Mouse (Mus musculus) liver, adult 2 months (tissue): ENCODE data around the gene Lyrm7. TPM values are rescaled to one million over a fixed set of nuclear protein-coding genes. Genes with fewer than 3 reads are reported as not detected.

Experiments used
- DNase-seq: peaks from one replicate; pipeline ENCODE4 v3.0.0-alpha.2; 2011; ENCODE audit warnings: low read depth, low spot score; ENCODE audit errors: extremely low read depth
- H3K27ac ChIP-seq: fragments of 200-500 bp; replicated peaks from 2 replicates; pipeline ENCODE4 v1.5.1; 2012; ENCODE audit warnings: low read depth, mild to moderate bottlenecking, control low read depth, inconsistent platforms, low read length; ENCODE audit not compliant: insufficient read depth
- H3K27me3 ChIP-seq: fragments of 200-500 bp; 2 replicates; pipeline ENCODE4 v1.6.1; 2012; ENCODE audit warnings: mild to moderate bottlenecking, moderate library complexity, low read length, inconsistent platforms; ENCODE audit not compliant: control insufficient read depth, insufficient read depth
- H3K36me3 ChIP-seq: fragments of 200-500 bp; 2 replicates; pipeline ENCODE4 v1.6.1; 2012; ENCODE audit warnings: low read length, inconsistent platforms; ENCODE audit not compliant: control insufficient read depth, insufficient read depth
- H3K4me1 ChIP-seq: fragments of 200-500 bp; 2 replicates; pipeline ENCODE4 v1.6.1; 2011; ENCODE audit warnings: low read length; ENCODE audit not compliant: control insufficient read depth, insufficient read depth
- H3K4me3 ChIP-seq: fragments of 200-500 bp; 2 replicates; pipeline ENCODE4 v1.5.1; 2011; ENCODE audit warnings: low read depth, mild to moderate bottlenecking, control low read depth, low read length, moderate library complexity; ENCODE audit not compliant: insufficient read depth
- H3K79me2 ChIP-seq: fragments of 200-500 bp; 2 replicates; pipeline ENCODE4 v1.6.1; 2012; ENCODE audit warnings: inconsistent platforms, mild to moderate bottlenecking, low read length, moderate library complexity; ENCODE audit not compliant: control insufficient read depth, insufficient read depth
- H3K9ac ChIP-seq: fragments of 200-500 bp; 2 replicates; pipeline ENCODE4 v1.6.1; 2012; ENCODE audit warnings: low read depth, mild to moderate bottlenecking, control low read depth, inconsistent platforms, low read length
- CTCF ChIP-seq: fragments of 200-500 bp; IDR thresholded peaks from 2 replicates; pipeline ENCODE4 v1.5.1; 2011; ENCODE audit warnings: low read depth, low read length, control low read depth
- POLR2A ChIP-seq: fragments of 200-500 bp; IDR thresholded peaks from 2 replicates; pipeline ENCODE4 v1.6.1; 2011; ENCODE audit warnings: low read length, control low read depth; ENCODE audit not compliant: insufficient read depth; ENCODE audit errors: extremely low read depth
- WGBS: fragments of 180-500 bp; shearing (Covaris S2); methylation state at CpG from one replicate; pipeline ENCODE4 v1.1.7; 2018; 5-methylcytosine and 5-hydroxymethylcytosine counted together
- polyA plus RNA-seq: library from polyadenylated mRNA; depleted of rRNA; stranded (reverse); fragments of >200 nt; gene quantifications from 2 replicates; pipeline ENCODE4 v1.2.3, GENCODE M21; 2012
- total RNA-seq: library from RNA; depleted of rRNA; stranded (reverse); fragments of >200 nt; gene quantifications from 2 replicates; pipeline ENCODE4 v1.2.3, GENCODE M21; 2014

Lyrm7 gene
- total and polyA plus RNA-seq, 2 experiments = 1.2 to 1.8 TPM

DNA sequence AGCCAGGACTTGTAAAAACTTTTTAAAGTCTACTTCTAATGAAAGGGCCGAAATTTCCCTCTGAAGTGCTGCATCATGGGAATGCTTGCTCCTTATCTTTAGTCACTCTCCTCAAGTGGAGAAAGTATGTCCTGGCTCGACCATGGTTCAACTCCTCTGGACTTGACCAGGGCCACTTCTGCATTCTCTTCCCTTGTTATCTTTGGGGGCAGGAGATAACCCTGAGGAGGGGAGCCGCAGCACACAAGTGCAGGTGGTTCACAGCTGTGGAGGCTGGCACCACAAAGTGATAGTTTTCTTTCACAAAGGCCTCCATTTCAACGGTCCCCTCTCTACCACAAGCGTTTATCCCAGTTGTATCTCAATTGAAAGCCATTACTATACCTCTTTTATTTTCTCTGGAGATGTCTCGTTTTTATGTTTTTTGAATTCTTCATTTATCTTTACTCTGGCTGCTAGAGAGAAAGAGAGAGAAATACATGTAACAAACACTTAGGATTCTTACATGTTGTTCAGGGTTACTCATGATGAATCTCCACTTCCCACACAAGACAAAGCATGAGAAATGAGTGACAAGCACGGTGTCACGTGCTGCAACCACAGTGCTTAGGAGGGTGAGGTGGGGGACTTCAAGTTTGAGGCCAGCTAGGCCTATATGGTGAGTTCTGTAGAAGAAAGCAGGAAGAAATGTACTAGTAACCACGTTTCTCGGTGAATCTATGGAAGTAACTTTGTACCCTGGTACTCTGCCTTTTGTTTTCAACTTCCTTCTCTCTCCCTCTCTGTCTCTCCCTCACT is 10.6 kb downstream of the Lyrm7 start:
- no peak for TF ChIP-seq POLR2A
- no peak for TF ChIP-seq CTCF
- Histone ChIP-seq H3K27me3 (no peaks in the 10 kb centered on the region), H3K36me3 (no peaks in the 10 kb centered on the region), H3K79me2 (no peaks in the 10 kb centered on the region), H3K4me3 (no peak overlapping the region), H3K4me1 (no peaks in the 10 kb centered on the region), H3K27ac (no peak overlapping the region), H3K9ac (no peak overlapping the region)
- DNase-seq = no peak
- WGBS = 84% methylated on average over 10 of the region's 10 CpGs

DNA sequence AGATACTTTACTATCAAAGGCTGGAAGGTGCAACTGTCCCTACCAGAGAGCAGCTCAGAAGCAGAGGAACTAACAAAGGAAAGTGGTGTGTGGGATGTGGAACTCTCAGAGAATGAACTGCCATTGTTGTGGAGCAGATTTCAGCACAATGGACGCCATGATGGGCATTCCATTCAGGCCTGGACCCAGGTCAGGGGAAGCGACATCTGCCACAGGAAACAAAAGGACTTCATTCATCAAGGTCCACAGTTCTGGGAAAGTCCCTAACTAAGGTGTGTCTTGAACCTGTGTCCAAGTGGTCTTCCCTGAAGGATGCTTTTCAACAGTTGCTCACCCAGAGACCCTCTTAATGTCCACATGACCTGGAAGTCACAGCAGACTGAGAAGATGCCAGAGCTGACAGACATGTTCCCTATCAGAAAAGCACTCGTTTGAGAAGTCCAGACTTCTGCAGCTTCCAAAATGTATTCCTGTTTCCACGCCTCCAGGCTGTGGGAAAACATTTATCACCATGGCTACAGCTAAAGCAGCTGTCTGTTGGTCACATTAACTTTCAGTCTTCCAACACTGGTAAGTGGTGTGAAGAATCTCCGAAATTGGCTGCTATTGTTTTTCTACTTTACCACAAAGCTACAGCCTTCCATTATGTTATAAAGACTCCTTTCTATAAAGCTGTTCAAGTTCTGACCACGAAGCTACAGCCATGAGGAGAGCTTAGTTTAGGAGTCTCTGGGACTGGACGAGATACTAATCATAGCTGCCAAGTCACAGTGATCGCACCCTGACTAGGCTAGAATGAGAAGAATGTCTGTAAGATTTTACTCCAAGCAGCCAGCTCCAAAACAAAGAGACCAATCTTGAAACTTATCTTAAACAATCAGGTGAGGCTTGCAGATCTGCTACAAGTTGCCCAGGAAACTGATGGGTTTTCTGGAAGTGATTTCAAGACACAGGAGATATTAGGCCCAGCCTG is 15.0 kb downstream of the Lyrm7 start:
- Histone ChIP-seq H3K79me2 (no peaks in the 10 kb centered on the region), H3K27me3 (no peaks in the 10 kb centered on the region), H3K4me1 (no peaks in the 10 kb centered on the region), H3K9ac (no peak overlapping the region), H3K4me3 (no peak overlapping the region), H3K27ac (no peak overlapping the region), H3K36me3 (no peaks in the 10 kb centered on the region)
- no peak for DNase-seq
- TF ChIP-seq POLR2A (no peak), CTCF (no peak)
- WGBS = 73% methylated on average over 8 of the region's 8 CpGs

DNA sequence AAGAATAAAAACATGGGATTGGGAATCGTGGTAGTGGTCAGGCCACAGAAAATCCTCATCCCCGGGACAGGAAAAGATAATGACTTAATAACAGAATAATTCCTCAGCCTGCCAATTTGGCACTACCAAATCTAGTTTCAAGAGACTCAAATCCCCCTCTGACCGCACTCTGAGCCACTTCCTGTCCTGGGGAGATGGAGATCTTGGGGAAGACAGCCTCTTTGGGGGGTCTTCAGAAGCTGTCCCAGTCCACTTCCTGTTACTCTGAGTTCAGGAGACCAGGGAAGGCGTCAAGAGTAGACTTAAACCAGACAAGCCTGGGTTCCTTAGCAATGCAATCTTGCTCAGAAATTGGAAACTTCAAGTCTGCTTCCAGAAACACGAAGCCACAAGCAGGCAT is 15.8 kb downstream of the Lyrm7 start:
- Histone ChIP-seq H3K4me3 (no peak overlapping the region), H3K9ac (no peak overlapping the region), H3K36me3 (no peaks in the 10 kb centered on the region), H3K79me2 (no peaks in the 10 kb centered on the region), H3K27me3 (no peaks in the 10 kb centered on the region), H3K4me1 (no peaks in the 10 kb centered on the region), H3K27ac (no peak overlapping the region)
- no peak for DNase-seq
- no peak for TF ChIP-seq CTCF
- TF ChIP-seq POLR2A = no peak
- WGBS = 79% methylated on average over 5 of the region's 5 CpGs

DNA sequence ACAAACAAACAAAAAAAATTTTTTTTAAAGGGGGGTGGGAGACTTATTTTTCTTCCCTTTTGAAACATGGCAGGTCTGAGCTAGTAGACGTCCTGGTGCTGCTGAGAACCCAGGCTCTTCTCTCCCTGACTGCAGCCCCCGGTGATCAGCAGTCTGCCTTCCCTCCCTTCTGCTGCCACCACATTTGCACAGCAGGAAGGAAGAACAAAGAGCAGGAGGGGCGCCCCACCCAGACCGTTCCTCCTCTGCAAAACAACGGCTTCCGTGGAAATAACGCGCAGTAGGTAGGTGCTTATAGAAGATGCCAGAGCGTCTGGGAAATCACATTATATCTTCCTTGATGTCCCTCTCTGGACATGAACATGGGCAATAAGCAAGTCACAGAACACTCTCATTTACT is 16.3 kb downstream of the Lyrm7 start:
- Histone ChIP-seq H3K79me2 (no peaks in the 10 kb centered on the region), H3K4me3 (no peak overlapping the region), H3K27ac (no peak overlapping the region), H3K27me3 (no peaks in the 10 kb centered on the region), H3K36me3 (no peaks in the 10 kb centered on the region), H3K4me1 (no peaks in the 10 kb centered on the region), H3K9ac (no peak overlapping the region)
- WGBS = 68% methylated on average over 9 of the region's 9 CpGs
- DNase-seq = no peak
- TF ChIP-seq POLR2A (no peak), CTCF (no peak)

DNA sequence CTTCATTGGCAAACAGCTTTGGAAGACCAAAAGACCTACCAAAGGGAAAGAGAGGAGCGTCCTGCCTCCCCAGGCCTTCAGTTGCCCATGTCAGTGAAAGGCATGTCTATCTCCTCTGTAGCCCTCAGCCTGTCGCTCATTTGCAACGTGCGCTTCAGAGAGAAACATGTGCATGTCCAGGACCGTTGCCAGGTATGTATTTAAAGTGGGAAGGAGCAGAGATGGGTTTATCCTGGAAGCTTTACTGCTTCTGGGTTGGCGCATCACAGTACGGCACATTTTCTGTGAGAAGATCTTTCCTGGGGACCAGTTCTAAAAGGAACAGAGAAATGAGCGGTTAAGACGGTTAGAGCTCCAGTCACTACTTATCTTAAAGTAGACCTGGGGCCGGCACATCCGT is 19.8 kb downstream of the Lyrm7 start:
- WGBS = 93% methylated on average over 11 of the region's 11 CpGs
- Histone ChIP-seq H3K27ac (no peak overlapping the region), H3K9ac (no peak overlapping the region), H3K27me3 (no peaks in the 10 kb centered on the region), H3K79me2 (no peaks in the 10 kb centered on the region), H3K4me1 (no peaks in the 10 kb centered on the region), H3K36me3 (no peaks in the 10 kb centered on the region), H3K4me3 (no peak overlapping the region)
- no peak for DNase-seq
- TF ChIP-seq POLR2A = no peak
- no peak for TF ChIP-seq CTCF

DNA sequence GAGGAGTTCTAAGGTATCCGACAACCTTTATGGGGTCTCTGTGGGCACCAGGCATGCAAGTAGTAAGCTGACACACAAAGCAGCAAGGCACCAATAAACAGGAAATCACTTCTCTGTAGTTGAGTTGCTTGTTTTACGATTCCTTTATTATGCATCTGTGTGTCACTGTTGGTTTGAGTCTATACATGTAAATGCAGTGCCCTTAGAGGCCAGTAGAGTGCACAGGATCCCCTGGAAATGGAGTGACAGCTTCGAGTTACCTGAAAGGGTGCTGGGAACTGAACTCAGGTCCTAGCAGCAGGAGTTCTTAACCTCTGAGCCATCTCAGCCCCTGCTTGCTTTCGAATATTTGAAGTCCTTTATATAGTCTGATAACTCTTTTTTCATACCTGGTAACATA is 21.0 kb downstream of the Lyrm7 start:
- no peak for TF ChIP-seq CTCF
- no peak for TF ChIP-seq POLR2A

More for the DNA sequence above, 21.0 kb downstream of the Lyrm7 start:
- 94% methylated on average over 4 of the region's 4 CpGs for WGBS
- no peak overlapping the region for H3K4me3 ChIP-seq
- H3K4me1 ChIP-seq = no peaks in the 10 kb centered on the region
- no peak for DNase-seq
- H3K9ac ChIP-seq = no peak overlapping the region
- H3K36me3 ChIP-seq = no peaks in the 10 kb centered on the region
- H3K27me3 ChIP-seq = no peaks in the 10 kb centered on the region
- no peak overlapping the region for H3K27ac ChIP-seq
- no peaks in the 10 kb centered on the region for H3K79me2 ChIP-seq
